Mouse (Mus musculus) right cerebral cortex, postnatal 36 days (tissue): ENCODE results near the gene Ubxn6.
"Not testable (repeated sequence)": the region's sequence is repeated elsewhere in the genome, so short reads cannot be mapped to it uniquely, and the experiment has no call there.

Experiments used
- DNase-seq, 2 experiments: peaks; one replicate each; pipeline ENCODE4 v3.0.0; 2022; ENCODE audit warnings: low spot score in 2 of 2, mixed read lengths in 1 of 2

Ubxn6 gene

GRCm38 (mm10) chr17:56074827-56075208 lies at the start of gene Ubxn6:
Gene Ubxn6, minus strand, starts transcription at chr17:56075028.
- peak; percentile 98 for DNase-seq

DNA sequence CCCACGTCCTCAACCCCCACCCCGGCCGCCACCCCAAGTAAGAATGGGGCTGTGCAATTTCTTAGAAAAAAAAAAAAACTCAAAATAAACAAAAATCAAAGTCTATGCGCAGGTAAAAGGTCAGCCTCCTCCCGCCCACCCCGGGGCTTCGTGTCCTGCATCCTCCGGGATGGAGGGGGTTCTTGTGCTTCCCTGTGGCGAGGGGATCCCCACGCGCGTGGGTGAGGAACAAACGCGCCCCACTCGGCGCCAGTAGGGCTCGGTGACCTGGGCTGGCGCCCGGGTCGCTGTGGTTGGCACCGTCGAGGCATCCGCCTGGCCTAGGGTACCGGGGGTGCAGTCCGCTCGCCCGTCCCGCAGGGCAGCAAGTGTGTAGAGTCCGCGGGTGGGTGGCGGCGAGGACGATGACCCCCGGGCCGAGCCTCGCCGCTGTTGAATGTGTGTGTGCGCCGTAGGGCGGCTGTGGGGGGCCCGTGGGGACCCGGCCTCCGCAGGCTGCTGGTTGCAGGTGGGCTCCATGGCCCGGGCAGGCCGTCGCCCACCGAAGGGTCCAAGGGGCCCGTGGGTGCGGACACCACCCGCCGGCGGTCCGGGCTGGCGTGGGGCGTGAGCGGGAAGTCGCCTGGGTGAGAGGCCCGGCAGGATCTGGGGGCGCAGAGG lies 49.0 kb upstream of the Ubxn6 start:
- DNase-seq: no peak

- no peak for DNase-seq
These were observed 48.3 kb upstream of the Ubxn6 start for GRCm38 (mm10) chr17:56123161-56123560.

DNA sequence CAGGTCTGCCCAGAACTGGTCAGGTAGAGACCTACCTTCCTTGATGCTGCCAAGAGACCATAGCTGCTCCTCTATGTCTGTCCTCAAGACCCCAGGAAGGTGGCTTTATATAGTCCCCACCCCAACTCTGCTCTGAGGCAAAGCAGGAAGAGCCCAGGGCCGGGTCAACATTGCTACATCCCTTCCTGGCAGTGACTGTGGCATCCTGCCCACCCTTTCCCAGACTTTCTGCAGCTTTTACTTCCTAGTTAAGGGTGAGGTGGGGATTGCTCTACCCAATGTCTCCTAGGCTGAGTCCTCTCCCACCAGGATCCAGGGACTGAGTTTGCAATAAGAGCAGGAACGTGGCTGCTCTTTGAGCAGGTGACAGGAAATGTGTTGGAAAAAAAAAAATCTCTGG lies 47.0 kb upstream of the Ubxn6 start, which contains the start of gene Lrg1:
Lrg1 (minus strand) TSS at position 176 of the 400 bp plus-strand sequence.
- DNase-seq: no peak

DNA sequence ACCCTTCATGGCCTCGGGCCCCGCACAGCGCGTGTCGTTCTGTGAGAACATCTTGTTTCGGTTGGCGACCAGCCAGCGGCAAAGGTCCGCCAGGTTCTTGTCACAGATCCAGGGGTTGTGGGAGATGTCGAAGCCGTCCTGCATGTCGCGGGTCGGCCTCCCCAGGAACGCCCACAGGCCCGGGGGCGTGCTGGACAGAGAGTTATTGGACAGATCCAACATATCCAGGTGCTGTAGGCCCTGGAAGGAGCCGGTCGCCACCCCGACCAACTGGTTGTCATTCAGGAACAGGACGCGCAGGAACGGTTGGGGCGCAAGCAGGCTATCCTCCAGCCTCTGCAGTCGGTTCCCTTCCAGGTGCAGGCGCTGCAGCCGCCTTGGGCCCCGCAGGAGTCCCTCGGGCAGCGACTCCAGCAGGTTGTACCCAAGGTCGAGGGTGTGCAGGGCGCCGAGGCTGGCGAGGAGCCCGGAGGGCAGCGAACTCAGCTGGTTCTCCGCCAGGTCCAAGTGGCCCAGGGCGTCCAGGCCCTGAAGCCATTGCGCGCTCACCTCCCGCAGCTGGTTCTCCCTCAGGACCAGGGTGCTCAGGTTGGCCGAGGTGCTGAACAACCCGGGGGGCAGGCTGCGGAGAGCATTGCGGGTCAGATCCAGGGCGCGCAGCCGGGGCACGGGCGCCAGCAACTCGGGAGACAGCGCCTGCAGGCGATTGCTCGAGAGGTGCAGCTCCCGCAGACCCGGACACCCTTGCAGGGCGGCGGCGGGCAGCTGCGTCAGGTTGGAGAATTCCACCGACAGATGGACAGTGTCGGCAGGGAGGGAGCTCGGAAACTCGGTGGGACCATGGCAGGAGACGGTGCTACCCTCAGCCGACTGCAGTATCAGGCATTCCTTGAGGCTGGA lies 45.4 kb upstream of the Ubxn6 start:
- no peak for DNase-seq

GRCm38 (mm10) chr17:56119431-56119830 lies 44.6 kb upstream of the Ubxn6 start:
- no peak for DNase-seq

DNA sequence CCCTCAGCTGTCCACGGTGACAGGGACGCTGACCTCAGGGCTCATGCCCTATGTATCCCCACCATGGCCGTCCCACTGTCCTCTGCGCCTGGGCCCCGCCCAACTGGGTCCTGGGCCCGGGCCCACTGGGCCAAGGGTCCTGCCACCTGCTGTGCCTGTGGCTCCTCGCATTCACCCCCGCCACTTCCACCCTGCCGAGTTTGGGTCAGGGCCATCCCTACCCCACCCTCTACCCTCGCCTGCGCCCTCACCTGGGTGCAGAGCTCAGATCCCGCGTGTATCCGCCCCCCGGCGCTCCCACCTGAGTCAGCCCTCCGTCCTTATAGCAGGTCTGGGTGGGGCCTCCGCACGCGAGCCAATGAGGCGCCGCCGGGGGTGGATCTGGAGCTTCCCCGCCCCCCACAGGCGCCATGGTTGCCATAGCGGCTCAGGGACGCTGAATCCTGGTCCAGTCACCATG lies 42.5 kb upstream of the Ubxn6 start, which contains the start of gene Plin5:
Plin5 (minus strand) TSS at position 346 of the 460 bp plus-strand sequence.
- DNase-seq: peak in 1 of 2 experiments; percentile 47

DNA sequence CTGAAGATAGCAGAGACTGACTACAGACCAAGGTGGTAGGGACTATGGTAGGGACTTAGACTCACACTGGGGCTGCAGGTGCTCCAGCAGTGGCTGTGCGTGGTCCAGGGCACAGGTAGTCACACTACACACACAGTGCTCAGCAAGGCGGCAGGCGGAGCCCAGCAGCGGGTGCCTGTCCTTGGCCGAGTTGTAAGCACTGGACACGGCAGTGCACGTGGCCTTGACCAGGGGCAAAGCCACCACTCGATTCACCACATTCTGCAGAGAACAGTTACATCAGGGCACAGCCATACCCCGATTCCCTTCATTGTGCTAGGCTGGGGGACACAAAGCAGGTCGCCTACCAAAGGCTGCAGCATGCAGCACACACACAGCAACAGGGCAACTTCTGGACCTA lies 41.4 kb upstream of the Ubxn6 start:
- DNase-seq: no peak

GRCm38 (mm10) chr17:56112743-56113142 lies 37.9 kb upstream of the Ubxn6 start:
- DNase-seq: no peak

DNA sequence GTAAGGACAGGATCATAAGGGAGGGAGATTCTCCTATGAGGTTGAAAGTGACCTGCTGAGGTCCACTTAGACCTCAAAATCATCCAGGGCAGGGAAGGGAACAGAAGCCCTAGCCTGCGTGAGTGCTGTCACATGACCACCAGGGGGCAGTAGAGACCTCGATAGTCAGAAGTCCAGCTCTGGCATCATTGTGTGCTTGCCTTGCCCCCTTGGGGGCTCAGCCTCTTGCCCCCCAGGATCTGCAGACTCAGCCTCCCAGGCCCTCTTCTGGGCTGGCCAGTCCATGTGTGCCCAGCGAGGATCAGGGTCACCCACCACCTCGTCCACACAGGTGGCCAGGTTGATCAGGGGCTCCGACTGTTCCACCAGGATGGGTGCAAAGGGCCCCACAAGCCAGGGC lies 37.0 kb upstream of the Ubxn6 start:
- DNase-seq: no peak

GRCm38 (mm10) chr17:56111021-56111420 lies 36.2 kb upstream of the Ubxn6 start:
- DNase-seq: no peak

DNA sequence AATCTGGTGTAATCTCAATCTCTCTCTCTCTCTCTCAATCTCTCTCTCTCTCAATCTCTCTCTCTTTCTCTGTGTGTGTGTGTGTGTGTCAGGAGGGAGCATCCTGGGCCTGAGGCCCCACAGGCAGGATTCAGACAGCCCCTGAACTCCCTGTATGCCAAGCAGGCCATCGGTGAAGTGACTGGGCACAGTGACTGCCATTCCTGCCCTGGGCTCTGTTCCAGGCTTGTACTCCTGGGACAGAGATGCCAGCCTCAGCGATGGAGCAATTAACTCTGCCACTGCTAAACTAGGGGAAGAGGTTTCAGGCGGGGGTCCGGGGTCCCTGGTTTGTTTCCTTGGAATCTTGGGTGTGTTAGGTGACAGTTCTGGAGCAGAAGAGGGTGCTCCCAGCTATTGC lies 35.7 kb upstream of the Ubxn6 start:
- DNase-seq: no peak

- no peak for DNase-seq
These were observed 34.6 kb upstream of the Ubxn6 start, which contains the start of gene Plin4 for GRCm38 (mm10) chr17:56109219-56110051. Gene Plin4, minus strand, starts transcription at chr17:56109803.

DNA sequence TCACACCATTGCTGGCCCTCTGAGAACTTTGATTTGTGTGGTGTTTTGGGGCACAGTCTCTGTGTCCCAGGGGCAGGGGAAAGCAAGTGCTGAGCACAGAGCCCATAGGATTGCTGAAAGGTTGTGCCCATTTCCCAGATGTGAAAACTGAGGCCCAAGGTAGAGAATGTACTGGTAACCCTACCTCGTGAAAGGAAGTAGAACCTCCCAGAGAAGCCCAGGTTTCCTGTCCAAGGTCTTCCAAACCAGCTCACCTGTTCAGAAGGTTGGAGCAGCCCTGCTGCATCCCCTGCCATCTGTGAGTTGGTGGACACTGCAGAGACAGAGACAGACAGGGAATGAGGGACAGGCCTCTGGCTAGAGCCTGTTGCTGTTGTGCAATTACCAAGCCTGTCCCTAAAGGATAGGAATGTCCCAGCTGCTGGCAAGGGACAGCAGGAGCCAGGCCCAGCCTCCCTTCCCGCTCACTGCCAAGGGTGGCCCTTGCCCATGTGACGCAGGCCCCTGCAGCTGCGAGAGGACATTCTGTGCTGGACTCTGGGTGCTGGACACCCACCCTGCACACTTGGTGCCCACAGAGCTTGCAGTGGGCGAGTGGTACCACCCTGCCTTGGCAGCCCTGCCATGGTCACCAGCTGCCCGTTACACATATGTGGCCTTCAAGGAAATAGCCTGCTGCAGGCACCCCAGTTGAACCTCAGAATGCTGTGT lies 33.7 kb upstream of the Ubxn6 start:
- DNase-seq: peak; percentile 76

GRCm38 (mm10) chr17:56107736-56108135 lies 32.9 kb upstream of the Ubxn6 start:
- DNase-seq: no peak

DNA sequence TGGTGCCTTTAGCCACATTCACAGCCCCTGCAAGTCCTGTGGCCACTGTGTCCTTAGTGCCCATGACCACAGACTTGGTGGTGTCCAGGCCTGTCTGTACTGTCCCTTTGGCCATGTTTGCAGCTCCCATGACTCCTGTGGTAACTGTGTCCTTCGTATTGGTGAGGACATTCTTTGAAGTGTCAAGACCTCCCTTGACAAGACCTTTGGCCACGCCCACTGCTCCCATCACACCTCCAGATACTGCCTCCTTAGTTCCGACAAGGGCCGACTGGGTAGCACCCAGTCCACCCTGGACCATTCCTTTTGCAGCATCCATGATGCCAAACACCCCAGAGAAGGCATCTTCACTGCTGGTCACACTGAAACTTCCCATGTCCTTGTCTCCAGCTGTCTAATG lies 32.2 kb upstream of the Ubxn6 start:
- DNase-seq: no peak

DNA sequence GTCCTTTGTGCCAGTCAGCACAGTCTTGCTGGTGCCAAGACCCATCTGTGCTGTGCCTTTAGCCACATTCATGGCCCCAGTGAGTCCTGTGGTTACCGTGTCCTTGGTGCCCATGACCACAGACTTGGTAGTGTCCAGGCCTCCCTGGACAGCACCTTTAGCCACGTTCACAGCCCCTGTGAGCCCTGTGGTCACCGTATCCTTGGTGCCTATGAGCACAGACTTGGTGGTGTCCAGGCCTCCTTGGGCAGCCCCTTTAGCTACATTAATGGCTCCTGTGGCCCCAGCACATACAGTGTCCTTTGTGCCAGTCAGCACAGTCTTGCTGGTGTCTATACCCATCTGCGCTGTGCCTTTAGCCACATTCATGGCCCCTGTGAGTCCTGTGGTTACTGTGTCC lies 31.6 kb upstream of the Ubxn6 start:
- DNase-seq: not testable (repeated sequence)

GRCm38 (mm10) chr17:56104821-56105220 lies 30.0 kb upstream of the Ubxn6 start:
- not testable (repeated sequence) for DNase-seq

DNA sequence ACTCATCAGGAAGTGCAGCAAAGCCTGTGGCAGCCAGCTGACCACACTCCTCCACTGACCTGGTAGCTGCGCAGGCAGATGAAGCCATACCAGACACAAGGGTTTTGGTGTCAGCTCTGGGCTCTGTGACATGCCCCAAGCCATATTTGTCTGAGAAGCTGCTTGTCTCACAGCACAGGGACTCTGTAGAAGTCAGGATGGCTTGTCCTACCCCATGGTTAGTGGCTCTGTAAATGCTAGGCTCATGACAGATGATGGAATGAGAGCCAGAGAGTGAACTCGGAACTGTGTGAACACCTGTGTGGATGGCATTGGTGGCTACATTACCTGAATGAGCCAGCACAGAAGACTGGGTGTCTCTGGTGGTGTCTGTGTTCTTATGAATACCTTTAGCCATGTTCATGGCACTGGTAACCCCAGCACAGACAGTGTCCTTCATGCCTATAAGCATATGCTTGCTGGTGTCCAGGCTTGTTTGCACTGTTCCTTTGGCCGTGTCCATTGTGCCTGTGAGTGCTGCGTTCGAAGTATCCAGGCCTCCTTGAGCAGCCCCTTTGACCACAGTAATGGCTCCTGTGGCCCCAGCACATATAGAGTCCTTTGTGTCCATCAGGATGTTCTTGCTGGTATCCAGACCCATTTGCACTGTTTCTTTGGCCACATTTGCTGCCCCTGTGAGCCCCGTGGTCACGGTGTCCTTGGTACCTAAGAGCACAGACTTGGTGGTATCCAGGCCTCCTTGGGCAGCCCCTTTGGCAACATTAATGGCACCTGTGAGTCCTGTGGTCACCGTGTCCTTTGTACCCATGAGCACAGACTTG lies 28.8 kb upstream of the Ubxn6 start:
- no peak for DNase-seq

DNA sequence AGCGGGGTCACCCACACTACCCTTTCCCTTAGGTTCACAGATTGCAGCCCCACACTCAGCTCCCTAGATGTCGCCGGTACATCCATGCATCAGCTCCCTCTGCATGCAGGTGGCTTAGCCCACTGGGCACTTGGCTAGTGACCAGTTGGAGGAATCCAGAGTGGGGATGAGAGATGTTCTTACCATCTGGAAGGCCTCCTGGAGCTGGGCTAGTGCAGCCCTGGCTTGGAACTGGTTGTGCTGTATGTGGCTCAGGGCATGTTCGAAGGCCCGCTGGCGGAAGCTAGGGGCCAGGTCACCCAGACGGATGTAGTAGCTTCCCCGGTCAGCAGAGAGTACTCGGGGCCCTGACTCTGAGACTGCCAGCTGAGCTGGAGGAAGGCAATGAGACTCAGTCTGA lies 28.1 kb upstream of the Ubxn6 start:
- DNase-seq: no peak
